Mouse (Mus musculus) embryonic facial prominence, embryonic 13.5 days (tissue): Measurements from ENCODE around the gene Trim8. TPM values are rescaled to one million over a fixed set of nuclear protein-coding genes. Genes with fewer than 3 reads are reported as not detected.

Source experiments
- ATAC-seq: fragments of 200-750 bp; cut with Nextera tagmentation; 2 replicates; pipeline ENCODE4 v1.8.0; 2017; ENCODE audit warnings: low read depth; ENCODE audit not compliant: insufficient number of reproducible peaks, insufficient read depth, low FRiP score, low TSS enrichment
- H3K27ac ChIP-seq: fragments of 300-500 bp; sonication (generic); 2 replicates; pipeline ENCODE4 v1.5.1; 2015; ENCODE audit warnings: moderate library complexity, mild to moderate bottlenecking, inconsistent platforms
- H3K27me3 ChIP-seq: fragments of 300-500 bp; sonication (generic); 2 replicates; pipeline ENCODE4 v1.6.1; 2015; ENCODE audit warnings: mild to moderate bottlenecking, inconsistent platforms
- H3K36me3 ChIP-seq: fragments of 300-500 bp; sonication (generic); 2 replicates; pipeline ENCODE4 v1.6.1; 2015; ENCODE audit warnings: mild to moderate bottlenecking, inconsistent platforms
- H3K4me1 ChIP-seq: fragments of 300-500 bp; sonication (generic); 2 replicates; pipeline ENCODE4 v1.6.1; 2015; ENCODE audit warnings: inconsistent platforms
- H3K4me2 ChIP-seq: fragments of 300-500 bp; sonication (generic); 2 replicates; pipeline ENCODE4 v1.6.1; 2015; ENCODE audit warnings: moderate library complexity, mild to moderate bottlenecking, inconsistent platforms
- H3K4me3 ChIP-seq: fragments of 300-500 bp; sonication (generic); 2 replicates; pipeline ENCODE4 v1.5.1; 2015; ENCODE audit warnings: mild to moderate bottlenecking, inconsistent platforms
- H3K9ac ChIP-seq: fragments of 300-500 bp; sonication (generic); 2 replicates; pipeline ENCODE4 v1.6.1; 2015; ENCODE audit warnings: mild to moderate bottlenecking, inconsistent platforms
- H3K9me3 ChIP-seq: fragments of 300-500 bp; sonication (generic); 2 replicates; pipeline ENCODE4 v1.6.1; 2016; ENCODE audit warnings: inconsistent platforms
- WGBS: fragments of 180-500 bp; shearing (Covaris S2); methylation state at CpG from one replicate; pipeline ENCODE4 v1.1.7; 2015; ENCODE audit warnings: mixed read lengths; 5-methylcytosine and 5-hydroxymethylcytosine counted together
- polyA plus RNA-seq: library from polyadenylated mRNA; unstranded; fragments of >200 nt; fragmentation: Nextera tagmentation; extraction: Ambion mirVana; gene quantifications from 2 replicates; pipeline ENCODE4 v1.2.1, GENCODE M21; 2015

The Trim8 gene
- polyA plus RNA-seq, 1 experiment from 2014 or later, result 17.6 TPM

GRCm38 (mm10) chr19:46563603-46564002, 62.1 kb downstream of the Trim8 start:
- WGBS, result 76% methylated on average over 4 of the region's 4 CpGs
- Histone ChIP-seq H3K4me1 (peaks cover 8% of the 10 kb centered on the region), H3K27me3 (no peaks in the 10 kb centered on the region), H3K9me3 (no peaks in the 10 kb centered on the region), H3K4me3 (no peak overlapping the region), H3K27ac (no peak overlapping the region), H3K4me2 (no peak overlapping the region), H3K9ac (no peak overlapping the region), H3K36me3 (peaks cover 16% of the 10 kb centered on the region)
- no peak for ATAC-seq

GRCm38 (mm10) chr19:46564043-46564462, 62.6 kb downstream of the Trim8 start:
- no peak for ATAC-seq
- Histone ChIP-seq H3K36me3 (peaks cover 16% of the 10 kb centered on the region), H3K4me2 (no peak overlapping the region), H3K4me3 (no peak overlapping the region), H3K4me1 (peaks cover 4% of the 10 kb centered on the region; the same call in 1 of the 2 replicates), H3K9me3 (no peaks in the 10 kb centered on the region), H3K27me3 (no peaks in the 10 kb centered on the region), H3K27ac (no peak overlapping the region), H3K9ac (no peak overlapping the region)
- WGBS, result 81% methylated on average over 14 of the region's 14 CpGs

Other genes with a start within 250 kb of the Trim8 start
- gene Nfkb2, start 197.4 kb upstream of the Trim8 start, polyA plus RNA-seq, result 9.0 and 9.5 TPM in 2 replicates
- 5.0 and 6.0 TPM in 2 replicates for gene Psd, start 174.5 kb upstream of the Trim8 start, polyA plus RNA-seq
- 15.1 and 16.5 TPM in 2 replicates for gene Fbxl15, start 173.5 kb upstream of the Trim8 start, polyA plus RNA-seq
- gene Cuedc2, start 163.0 kb upstream of the Trim8 start, polyA plus RNA-seq, result 177 and 188 TPM in 2 replicates
- 3.3 and 4.3 TPM in 2 replicates for gene Mfsd13a, start 160.6 kb upstream of the Trim8 start, polyA plus RNA-seq
- 1.5 and 2.3 TPM in 2 replicates for gene 2310034G01Rik, start 151.4 kb upstream of the Trim8 start, polyA plus RNA-seq
- 139 and 160 TPM in 2 replicates for gene Actr1a, start 106.0 kb upstream of the Trim8 start, polyA plus RNA-seq
- gene Sufu, start 104.8 kb upstream of the Trim8 start, polyA plus RNA-seq, result 38.5 and 39.3 TPM in 2 replicates
- 192 and 193 TPM in 2 replicates for gene Arl3, start 71.5 kb downstream of the Trim8 start, polyA plus RNA-seq
- 24.9 and 25.2 TPM in 2 replicates for gene Sfxn2, start 71.7 kb downstream of the Trim8 start, polyA plus RNA-seq
- gene Wbp1l, start 97.4 kb downstream of the Trim8 start, polyA plus RNA-seq, result 41.9 and 42.5 TPM in 2 replicates
- not detected in 2 replicates for gene Cyp17a1, start 171.5 kb downstream of the Trim8 start, polyA plus RNA-seq
- gene Borcs7, start 188.2 kb downstream of the Trim8 start, polyA plus RNA-seq, result 14.6 and 17.4 TPM in 2 replicates
- 36.6 and 43.3 TPM in 2 replicates for gene As3mt, start 205.8 kb downstream of the Trim8 start, polyA plus RNA-seq